Mouse (Mus musculus) layer of hippocampus, postnatal 14 days (tissue): ENCODE measurements around the gene Clec2h. TPM values are rescaled to one million over a fixed set of nuclear protein-coding genes. Genes with fewer than 3 reads are reported as not detected.

ENCODE experiments used
- total RNA-seq, 2 experiments: library from RNA; stranded (reverse); gene quantifications; 2 replicates each; pipeline ENCODE4 v1.2.3; 2021

The Clec2h gene
- total RNA-seq, 2 experiments from 2014 or later = not detected

Other genes starting within 250 kb of the Clec2h start
- 10 to 100 TPM; 18.5 to 29.9 TPM for gene Itfg2, start 237.5 kb upstream of the Clec2h start, total RNA-seq
- gene Fkbp4, start 223.7 kb upstream of the Clec2h start, total RNA-seq = 100 to 1,000 TPM in 1 of 2 experiments, 10 to 100 TPM in 1; 90.5 to 105 TPM
- not detected for gene Pzp, start 135.7 kb upstream of the Clec2h start, total RNA-seq
- 10 to 100 TPM in 1 of 2 experiments, 1 to 10 TPM in 1; 6.1 to 10.0 TPM for gene A2ml1, start 80.8 kb upstream of the Clec2h start, total RNA-seq
- gene Klrb1a, start 38.9 kb upstream of the Clec2h start, total RNA-seq = not detected
- gene Klrb1, start 60.7 kb downstream of the Clec2h start, total RNA-seq = 1 to 10 TPM; 2.0 to 2.9 TPM
- not detected for gene Klrb1c, start 126.8 kb downstream of the Clec2h start, total RNA-seq
- not detected for gene Gm44511, start 163.9 kb downstream of the Clec2h start, total RNA-seq
- not detected for gene Klrb1b, start 163.9 kb downstream of the Clec2h start, total RNA-seq
- under 1 TPM in 1 of 2 experiments, not detected in 1; 0.23 TPM for gene Clec2i, start 225.2 kb downstream of the Clec2h start, total RNA-seq
- gene BC035044, start 228.7 kb downstream of the Clec2h start, total RNA-seq = 1 to 10 TPM; 1.3 to 1.4 TPM